Mouse (Mus musculus): ENCODE results near the gene Kdm5c.

The Kdm5c gene

GRCm38 (mm10) chrX:152306224-152306623, 73.4 kb downstream of the Kdm5c start:
- no peak for DNase-seq

- DNase-seq: no peak
These were observed 74.6 kb downstream of the Kdm5c start for GRCm38 (mm10) chrX:152307371-152307770.

GRCm38 (mm10) chrX:152307942-152308341, 75.1 kb downstream of the Kdm5c start:
- peak in 1 of 2 experiments; percentile 4 for DNase-seq

- DNase-seq: no peak
These were observed 87.7 kb downstream of the Kdm5c start for GRCm38 (mm10) chrX:152320535-152320934.

GRCm38 (mm10) chrX:152322776-152323175, 90.0 kb downstream of the Kdm5c start:
- no peak for DNase-seq

- DNase-seq: no peak
These were observed 90.8 kb downstream of the Kdm5c start for GRCm38 (mm10) chrX:152323584-152323983.

Data from kidney, adult 8-10 months (tissue).